Mouse (Mus musculus) retina, embryonic 14.5 days (tissue): ENCODE results near the gene Tmem135.

Experiments
- DNase-seq: peaks from one replicate; pipeline ENCODE4 v3.0.0-alpha.2; 2015; ENCODE audit warnings: low spot score

Gene Tmem135

GRCm38 (mm10) chr7:89417707-89418106, 13.7 kb upstream of the Tmem135 start:
- no peak for DNase-seq

- no peak for DNase-seq
Measured at GRCm38 (mm10) chr7:89416027-89416426, 12.0 kb upstream of the Tmem135 start.

- DNase-seq: no peak
Measured at GRCm38 (mm10) chr7:89412094-89412493, 8.1 kb upstream of the Tmem135 start.

- no peak for DNase-seq
Measured at GRCm38 (mm10) chr7:89411346-89411745, 7.3 kb upstream of the Tmem135 start.

- DNase-seq: no peak
Measured at GRCm38 (mm10) chr7:89410294-89410693, 6.3 kb upstream of the Tmem135 start.

GRCm38 (mm10) chr7:89407006-89407940, 3.3 kb upstream of the Tmem135 start:
- no peak for DNase-seq

- DNase-seq: no peak
Measured at GRCm38 (mm10) chr7:89406011-89406410, 2.0 kb upstream of the Tmem135 start.

GRCm38 (mm10) chr7:89404734-89405440, 865 bp upstream of the Tmem135 start:
- DNase-seq: peak; percentile 28

- DNase-seq: peak; percentile 75
Measured at GRCm38 (mm10) chr7:89403053-89403972, 709 bp downstream of the Tmem135 start.

GRCm38 (mm10) chr7:89401936-89402335, 2.1 kb downstream of the Tmem135 start:
- DNase-seq: no peak

GRCm38 (mm10) chr7:89401136-89401858, 2.7 kb downstream of the Tmem135 start:
- DNase-seq: no peak

GRCm38 (mm10) chr7:89400721-89401120, 3.3 kb downstream of the Tmem135 start:
- no peak for DNase-seq

- DNase-seq: no peak
Measured at GRCm38 (mm10) chr7:89397837-89398534, 6.0 kb downstream of the Tmem135 start.

GRCm38 (mm10) chr7:89396386-89396785, 7.6 kb downstream of the Tmem135 start:
- DNase-seq: no peak

- no peak for DNase-seq
Measured at GRCm38 (mm10) chr7:89395399-89395798, 8.6 kb downstream of the Tmem135 start.

GRCm38 (mm10) chr7:89392825-89393224, 11.2 kb downstream of the Tmem135 start:
- no peak for DNase-seq

- DNase-seq: no peak
Measured at GRCm38 (mm10) chr7:89392388-89392787, 11.6 kb downstream of the Tmem135 start.

GRCm38 (mm10) chr7:89391831-89392230, 12.2 kb downstream of the Tmem135 start:
- no peak for DNase-seq

GRCm38 (mm10) chr7:89391281-89391680, 12.7 kb downstream of the Tmem135 start:
- no peak for DNase-seq

- no peak for DNase-seq
Measured at GRCm38 (mm10) chr7:89390660-89391059, 13.4 kb downstream of the Tmem135 start.

GRCm38 (mm10) chr7:89388981-89389380, 15.0 kb downstream of the Tmem135 start:
- no peak for DNase-seq
